Mouse (Mus musculus) bone marrow macrophage, adult 2 months (primary cell): ENCODE data around the gene Gm6993.

ENCODE experiments used
- CTCF ChIP-seq: IDR thresholded peaks from 2 replicates; pipeline ENCODE4 v1.5.1; 2012; ENCODE audit warnings: low read depth, mild to moderate bottlenecking, low read length, moderate library complexity
- POLR2A ChIP-seq: IDR thresholded peaks from 2 replicates; pipeline ENCODE4 v1.6.1; 2012; ENCODE audit warnings: mild to moderate bottlenecking, low read depth, low read length, borderline replicate concordance

DNA sequence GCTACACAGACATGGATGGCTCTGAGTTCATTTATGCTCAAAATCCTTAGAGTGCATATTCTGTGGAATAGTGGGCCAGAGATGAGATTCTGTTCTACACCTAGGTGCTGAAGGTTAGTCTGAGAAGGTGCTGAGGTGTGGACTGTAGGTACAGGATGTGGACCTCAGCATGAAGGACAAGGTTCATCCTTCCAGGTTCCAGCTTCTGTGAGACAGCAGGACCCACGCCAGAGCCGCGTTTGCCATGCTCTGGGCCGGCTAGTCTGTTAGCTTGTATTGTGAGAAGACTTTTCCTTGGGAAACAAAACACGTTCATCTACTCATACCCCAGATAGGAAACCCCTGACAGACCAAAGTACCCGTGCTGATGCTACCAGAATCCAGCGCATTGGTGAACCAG lies 33.1 kb downstream of the Gm6993 start:
- TF ChIP-seq CTCF: no peak
- TF ChIP-seq POLR2A: no peak
